Mouse (Mus musculus) heart, embryonic 14.5 days (tissue): ENCODE measurements around the gene Unc5cl. TPM values are rescaled to one million over a fixed set of nuclear protein-coding genes. Genes with fewer than 3 reads are reported as not detected.

ENCODE experiments used
- ATAC-seq: fragments of 200-750 bp; cut with Nextera tagmentation; 2 replicates; pipeline ENCODE4 v1.8.0; 2017; ENCODE audit warnings: low read depth, moderate TSS enrichment; ENCODE audit not compliant: insufficient number of reproducible peaks, insufficient read depth, low FRiP score
- H3K27ac ChIP-seq, 2 experiments: fragments of 200-500 bp in 1 of 2; fragments of 300-500 bp in 1 of 2; sonication (generic) in 1 of 2; replicated peaks in 1 of 2; 2 replicates each; pipeline ENCODE4 v1.5.1; 2012 to 2014; ENCODE audit warnings: low read depth in 2 of 2, low read length in 2 of 2, control low read depth in 1 of 2, mild to moderate bottlenecking in 1 of 2, mixed read lengths in 1 of 2; ENCODE audit not compliant: control insufficient read depth in 1 of 2, insufficient read depth in 1 of 2
- H3K27me3 ChIP-seq: fragments of 300-500 bp; sonication (generic); 2 replicates; pipeline ENCODE4 v1.6.1; 2014; ENCODE audit warnings: mild to moderate bottlenecking, low read length, control low read depth; ENCODE audit not compliant: control insufficient read depth, insufficient read depth
- H3K36me3 ChIP-seq: fragments of 300-500 bp; sonication (generic); 2 replicates; pipeline ENCODE4 v1.6.1; 2014; ENCODE audit warnings: mild to moderate bottlenecking, control low read depth, low read length, mixed read lengths; ENCODE audit not compliant: control insufficient read depth, insufficient read depth
- H3K4me1 ChIP-seq, 2 experiments: fragments of 200-500 bp in 1 of 2; fragments of 300-500 bp in 1 of 2; sonication (generic) in 1 of 2; 2 replicates each; pipeline ENCODE4 v1.6.1; 2012 to 2014; ENCODE audit warnings: low read length in 2 of 2, control low read depth in 1 of 2, mixed read lengths in 1 of 2; ENCODE audit not compliant: control insufficient read depth in 2 of 2, insufficient read depth in 2 of 2
- H3K4me2 ChIP-seq: fragments of 300-500 bp; sonication (generic); 2 replicates; pipeline ENCODE4 v1.6.1; 2014; ENCODE audit warnings: mild to moderate bottlenecking, low read length
- H3K4me3 ChIP-seq, 2 experiments: fragments of 200-500 bp in 1 of 2; fragments of 300-500 bp in 1 of 2; sonication (generic) in 1 of 2; 2 replicates each; pipeline ENCODE4 v1.5.1; 2012 to 2014; ENCODE audit warnings: low read length in 2 of 2, mild to moderate bottlenecking in 2 of 2, control low read depth in 1 of 2, low read depth in 1 of 2, moderate library complexity in 1 of 2; ENCODE audit not compliant: control insufficient read depth in 1 of 2, insufficient read depth in 1 of 2
- H3K9ac ChIP-seq: fragments of 300-500 bp; sonication (generic); 2 replicates; pipeline ENCODE4 v1.6.1; 2014; ENCODE audit warnings: mild to moderate bottlenecking, low read length
- H3K9me3 ChIP-seq: fragments of 300-500 bp; sonication (generic); 2 replicates; pipeline ENCODE4 v1.6.1; 2016; ENCODE audit warnings: low read length, control low read depth; ENCODE audit not compliant: control insufficient read depth
- WGBS: fragments of 180-500 bp; shearing (Covaris S2); extraction: QIAGEN DNeasy Blood & Tissue Kit; methylation state at CpG from one replicate; pipeline ENCODE4 v1.1.7; 2014; 5-methylcytosine and 5-hydroxymethylcytosine counted together
- polyA plus RNA-seq: library from polyadenylated mRNA; unstranded; fragments of >200 nt; fragmentation: Nextera tagmentation; extraction: Ambion mirVana; gene quantifications from 2 replicates; pipeline ENCODE4 v1.2.1, GENCODE M21; 2014

Gene Unc5cl
- polyA plus RNA-seq, 1 experiment from 2014 or later = 0.43 TPM

DNA sequence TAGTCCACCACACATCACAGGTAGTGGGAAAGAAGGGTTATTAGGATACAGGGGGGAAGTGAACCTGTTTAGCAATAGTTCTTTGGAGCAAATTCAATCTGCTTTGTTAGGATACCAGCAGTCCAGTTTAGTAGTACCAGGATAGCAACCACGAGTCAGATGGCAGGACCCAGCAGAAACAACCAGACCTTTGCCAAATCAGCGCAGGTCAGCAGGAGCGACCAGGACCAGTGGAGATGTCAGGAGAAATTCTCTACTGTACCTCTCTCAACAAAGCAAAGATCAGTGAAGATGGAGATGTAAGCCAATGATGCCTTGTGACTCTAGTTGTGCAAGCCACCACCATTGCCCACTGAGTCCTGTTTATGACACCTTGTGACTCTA is 97.8 kb downstream of the Unc5cl start:
- Histone ChIP-seq H3K27me3 (peaks cover 9% of the 10 kb centered on the region; the same call in 1 of the 2 replicates), H3K9me3 (peaks cover 4% of the 10 kb centered on the region; the same call in 1 of the 2 replicates), H3K4me1 (no peaks in the 10 kb centered on the region), H3K9ac (no peak overlapping the region), H3K27ac (no peak overlapping the region), H3K4me2 (no peak overlapping the region), H3K4me3 (no peak overlapping the region), H3K36me3 (no peaks in the 10 kb centered on the region)
- WGBS = 82% methylated on average over 3 of the region's 3 CpGs
- no peak for ATAC-seq

DNA sequence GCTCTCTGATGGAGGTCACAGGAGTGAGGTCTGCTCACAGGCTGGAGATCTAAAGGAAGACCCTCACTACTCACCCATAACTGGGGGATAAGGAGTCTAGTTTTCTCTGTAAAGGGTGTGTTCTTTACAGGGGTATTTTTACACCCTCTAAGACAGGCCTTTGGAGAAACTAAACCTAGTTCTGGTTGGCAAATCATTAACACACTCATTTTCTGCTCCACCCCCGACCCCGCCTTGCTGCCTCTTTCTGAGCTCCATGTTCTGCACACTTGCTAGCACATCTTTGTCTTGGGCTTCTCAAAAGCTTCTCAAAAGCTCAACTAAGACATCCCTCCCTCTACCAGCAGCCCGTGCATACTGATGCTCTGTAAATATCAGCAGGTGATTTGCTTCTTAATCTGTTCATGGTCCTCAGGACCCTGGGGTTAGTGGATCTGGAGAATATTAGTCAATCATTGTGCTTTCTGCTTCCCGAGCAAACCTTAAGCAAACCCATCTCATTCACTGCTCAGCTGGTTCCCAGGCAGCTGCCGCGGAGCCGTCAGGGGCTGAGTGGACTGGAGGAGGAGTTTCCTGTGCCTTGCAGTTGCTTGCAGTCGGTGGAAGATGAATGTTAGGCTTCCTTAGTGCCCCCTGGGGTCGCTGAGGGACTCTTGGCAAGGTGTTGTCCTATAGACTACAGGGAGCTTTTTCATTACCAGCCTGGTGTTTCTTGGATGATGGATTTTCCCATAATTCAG is 101.7 kb downstream of the Unc5cl start:
- WGBS = 32% methylated on average over 9 of the region's 9 CpGs

DNA sequence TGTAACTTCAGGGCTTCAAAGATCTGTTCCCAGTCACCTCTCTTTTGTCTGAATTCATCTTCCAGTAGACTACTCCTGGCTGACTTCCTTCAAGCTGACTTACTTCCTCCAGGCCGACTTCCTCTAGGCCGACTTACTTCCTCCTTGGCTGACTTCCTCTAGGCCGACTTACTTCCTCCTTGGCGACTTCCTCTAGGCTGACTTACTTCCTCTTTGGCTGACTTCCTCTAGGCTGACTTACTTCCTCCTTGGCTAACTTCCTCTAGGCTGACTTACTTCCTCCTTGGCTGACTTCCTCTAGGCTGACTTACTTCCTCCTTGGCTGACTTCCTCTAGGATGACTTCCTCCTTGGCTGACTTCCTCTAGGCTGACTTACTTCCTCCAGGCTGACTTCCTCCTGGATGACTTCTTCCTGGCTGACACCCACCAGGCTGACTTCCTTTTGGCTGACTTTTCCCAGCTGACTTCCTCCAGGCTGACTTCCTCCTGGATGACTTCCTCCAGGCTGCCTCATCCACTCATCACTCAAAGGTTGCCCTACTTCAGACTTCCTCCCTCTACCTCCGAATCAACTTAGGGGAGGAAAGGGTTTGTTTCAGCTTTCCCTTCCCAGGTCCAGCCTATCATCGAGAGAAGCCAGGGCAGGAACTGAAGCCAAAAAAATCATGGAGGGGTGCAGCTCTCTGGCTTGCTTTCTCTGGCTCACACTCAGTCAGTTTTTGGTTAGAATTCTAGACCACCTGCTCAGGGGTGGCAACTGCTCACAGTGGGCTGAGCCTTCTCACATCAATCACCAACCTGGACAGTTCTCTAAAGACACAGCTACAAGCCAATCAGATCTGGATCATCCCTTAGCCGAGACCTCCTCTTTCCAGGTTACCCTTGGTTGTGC is 103.4 kb downstream of the Unc5cl start:
- Histone ChIP-seq H3K27me3 (peaks cover 9% of the 10 kb centered on the region; the same call in 1 of the 2 replicates), H3K36me3 (no peaks in the 10 kb centered on the region), H3K4me2 (no peak overlapping the region), H3K4me3 (no peak overlapping the region), H3K9me3 (no peaks in the 10 kb centered on the region), H3K27ac (no peak overlapping the region), H3K4me1 (no peaks in the 10 kb centered on the region), H3K9ac (no peak overlapping the region)
- 78% methylated on average over 7 of the region's 7 CpGs for WGBS
- no peak for ATAC-seq

More for the DNA sequence above, 101.7 kb downstream of the Unc5cl start:
- H3K36me3 ChIP-seq = no peaks in the 10 kb centered on the region
- H3K9ac ChIP-seq = no peak overlapping the region
- no peak overlapping the region for H3K4me2 ChIP-seq
- H3K4me3 ChIP-seq = no peak overlapping the region
- H3K27ac ChIP-seq = no peak overlapping the region
- peaks cover 9% of the 10 kb centered on the region; the same call in 1 of the 2 replicates for H3K27me3 ChIP-seq
- no peaks in the 10 kb centered on the region for H3K9me3 ChIP-seq
- ATAC-seq = no peak
- no peaks in the 10 kb centered on the region for H3K4me1 ChIP-seq

DNA sequence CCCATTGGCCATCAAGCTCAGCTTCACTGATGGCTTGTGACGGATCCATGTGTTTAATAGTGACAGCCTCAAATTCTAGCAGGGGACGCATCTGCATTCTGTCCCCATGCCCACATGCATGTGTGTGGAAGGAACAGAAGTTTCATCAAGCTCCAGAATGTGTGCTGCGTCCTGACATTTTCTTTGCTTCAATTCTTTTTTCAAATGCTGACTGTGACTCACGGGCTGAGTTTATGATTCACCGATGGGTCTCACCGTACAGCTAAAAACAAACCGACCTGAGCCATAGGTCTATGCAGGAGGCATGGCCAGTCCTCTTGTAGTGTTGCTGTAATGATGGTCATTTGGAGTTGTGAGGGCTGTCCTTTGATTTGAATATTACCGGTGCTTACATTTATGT is 110.2 kb downstream of the Unc5cl start:
- H3K27ac ChIP-seq = no peak overlapping the region
- no peak overlapping the region for H3K4me3 ChIP-seq
- no peaks in the 10 kb centered on the region for H3K36me3 ChIP-seq
- no peaks in the 10 kb centered on the region for H3K9me3 ChIP-seq
- no peak for ATAC-seq
- no peak overlapping the region for H3K9ac ChIP-seq
- no peaks in the 10 kb centered on the region for H3K27me3 ChIP-seq
- no peaks in the 10 kb centered on the region for H3K4me1 ChIP-seq
- no peak overlapping the region for H3K4me2 ChIP-seq
- 87% methylated on average over 8 of the region's 8 CpGs for WGBS

DNA sequence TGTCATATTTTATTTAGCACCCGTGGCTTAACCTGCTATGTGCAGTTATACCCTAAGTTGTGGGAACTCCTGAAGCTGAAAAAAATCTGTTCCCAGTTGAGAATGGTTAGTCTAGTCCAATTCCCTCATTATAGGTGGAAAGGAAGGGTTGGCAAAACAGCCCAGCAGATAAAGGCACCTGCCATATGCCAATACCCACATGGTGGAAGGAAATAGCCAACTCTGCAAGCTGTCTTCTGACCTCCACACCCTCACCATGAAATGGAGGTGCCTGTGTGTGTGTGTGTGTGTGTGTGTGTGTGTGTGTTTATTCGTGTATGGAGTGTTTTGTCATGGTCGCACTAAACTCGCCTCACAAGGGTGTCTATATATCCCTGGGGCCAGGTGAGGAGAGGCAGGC is 115.0 kb downstream of the Unc5cl start:
- no peak for ATAC-seq
- Histone ChIP-seq H3K4me1 (no peaks in the 10 kb centered on the region), H3K9ac (no peak overlapping the region), H3K4me2 (no peak overlapping the region), H3K27me3 (no peaks in the 10 kb centered on the region), H3K36me3 (no peaks in the 10 kb centered on the region), H3K4me3 (no peak overlapping the region), H3K27ac (no peak overlapping the region), H3K9me3 (no peaks in the 10 kb centered on the region)
- 76% methylated on average over 4 of the region's 4 CpGs for WGBS

DNA sequence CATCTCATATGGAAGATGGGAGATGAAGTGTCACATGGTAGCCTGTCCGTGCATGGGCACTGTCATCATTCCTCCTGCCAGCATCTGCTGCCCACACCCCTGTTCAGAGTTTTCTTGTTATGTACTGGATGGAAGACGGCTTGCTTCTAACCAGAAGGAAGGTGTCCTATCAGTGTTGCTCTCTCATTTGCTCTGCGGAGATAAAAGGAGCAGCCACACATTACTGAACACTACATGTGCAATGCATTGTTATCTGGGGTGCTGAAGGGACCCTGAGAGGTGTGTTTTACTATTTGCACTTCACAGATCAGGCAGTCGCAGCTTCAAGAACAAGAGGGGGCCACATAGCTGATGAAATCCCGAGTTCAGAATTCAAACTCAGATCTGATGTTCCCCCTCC is 126.5 kb downstream of the Unc5cl start:
- H3K9me3 ChIP-seq = 0 out of 2 replicates have a peak, but pooled peaks cover 7% of the 10 kb centered on the region
- no peaks in the 10 kb centered on the region for H3K36me3 ChIP-seq
- H3K27ac ChIP-seq = no peak overlapping the region
- no peaks in the 10 kb centered on the region for H3K27me3 ChIP-seq
- peaks cover 8 to 16% of the 10 kb centered on the region in 2 experiments for H3K4me1 ChIP-seq
- H3K4me2 ChIP-seq = no peak overlapping the region
- ATAC-seq = no peak
- WGBS = 34% methylated on average over 5 of the region's 5 CpGs
- H3K9ac ChIP-seq = no peak overlapping the region
- no peak overlapping the region for H3K4me3 ChIP-seq

DNA sequence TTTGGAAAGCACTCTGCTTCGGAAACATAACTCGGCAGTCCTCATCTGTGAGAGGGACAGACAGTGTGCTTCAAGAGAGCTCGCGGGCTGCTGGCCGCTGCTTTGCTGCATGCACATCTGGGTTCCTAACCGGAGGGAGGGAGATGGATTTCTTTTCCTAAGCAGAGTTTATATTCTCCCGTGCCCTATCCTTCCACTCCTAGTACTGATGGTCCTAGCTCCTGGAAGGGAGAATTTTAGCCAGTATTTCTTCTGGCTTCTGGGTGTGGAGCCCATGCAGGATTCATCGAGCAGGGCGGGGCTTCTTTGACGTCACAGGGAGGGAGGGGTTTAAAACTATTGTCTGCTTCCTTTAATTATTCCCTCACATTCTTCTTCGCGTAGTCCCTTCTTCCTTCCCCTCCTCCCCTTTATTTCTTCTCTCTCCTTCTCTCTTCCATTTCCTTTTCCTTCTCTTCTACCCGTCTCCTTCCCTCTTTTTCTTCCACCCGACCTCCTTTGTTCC is 127.8 kb downstream of the Unc5cl start:
- WGBS = 57% methylated on average over 14 of the region's 14 CpGs
- Histone ChIP-seq H3K4me3 (no peak overlapping the region), H3K4me2 (peak overlapping the region; percentile 17; the same call in 1 of the 2 replicates)

More for the DNA sequence above, 127.8 kb downstream of the Unc5cl start:
- H3K27ac ChIP-seq = no peak overlapping the region
- ATAC-seq = no peak
- no peaks in the 10 kb centered on the region for H3K27me3 ChIP-seq
- 0 out of 2 replicates have a peak, but pooled peaks cover 7% of the 10 kb centered on the region for H3K9me3 ChIP-seq
- H3K36me3 ChIP-seq = no peaks in the 10 kb centered on the region
- H3K4me1 ChIP-seq = peaks cover 12 to 16% of the 10 kb centered on the region in 2 experiments
- H3K9ac ChIP-seq = no peak overlapping the region
